ENCODE assay signal across 10 mouse cellular contexts in genomic region chr13:109736290-109737078, GRCm38 (mm10).
A peak's percentile ranks its signal among the peaks of the same experiment; 100 is the strongest.
DNase-seq lines count a peak whose midpoint lies in the region; ATAC-seq and TF ChIP-seq lines count a peak whose summit lies in the region.
"Had no signal": no experiment of that assay in that cellular context is flagged by ENCODE, and none has a peak within 500 bp of the region (broad histone marks: within the 10 kb centered on the region; RNA-seq: fewer than 3 reads in every experiment).

No protein-coding gene starts in this region.

- ATAC-seq in embryonic facial prominence, embryonic 11.5 days (replicated peaks; ENCODE audit: insufficient number of reproducible peaks, low FRiP score, low TSS enrichment, low read depth): no peak
- ATAC-seq in lung, embryonic 14.5 days (ENCODE audit: insufficient read depth): no peak

- no peaks in the 10 kb centered on the region for H3K4me1 ChIP-seq in embryonic facial prominence, embryonic 11.5 days (ENCODE audit: control insufficient read depth, insufficient read depth, low read length)
- no peaks in the 10 kb centered on the region for H3K4me1 ChIP-seq in embryonic facial prominence, embryonic 10.5 days
- no peaks in the 10 kb centered on the region for H3K4me1 ChIP-seq in lung, embryonic 14.5 days (ENCODE audit: insufficient read depth)
- H3K4me1 ChIP-seq: hindbrain, embryonic 12.5 days; liver, embryonic 13.5 days had no signal

- no peak overlapping the region for H3K27ac ChIP-seq in embryonic facial prominence, embryonic 11.5 days (replicated peaks; ENCODE audit: low read depth, low read length)
- no peak overlapping the region for H3K27ac ChIP-seq in embryonic facial prominence, embryonic 10.5 days (replicated peaks)
- no peak overlapping the region for H3K27ac ChIP-seq in lung, embryonic 14.5 days (ENCODE audit: low read depth)
- H3K27ac ChIP-seq: hindbrain, embryonic 12.5 days; liver, embryonic 13.5 days had no signal

- peak; percentile 67 for TF ChIP-seq CTCF in lung, embryonic 14.5 days (IDR thresholded peaks at IDR 0.05; ENCODE audit: low read depth)

- no peaks in the 10 kb centered on the region for H3K9me3 ChIP-seq in embryonic facial prominence, embryonic 11.5 days (replicated peaks; ENCODE audit: control insufficient read depth, low read length)
- no peaks in the 10 kb centered on the region for H3K9me3 ChIP-seq in embryonic facial prominence, embryonic 10.5 days
- no peaks in the 10 kb centered on the region for H3K9me3 ChIP-seq in lung, embryonic 14.5 days (ENCODE audit: low read depth, low read length)
- H3K9me3 ChIP-seq: hindbrain, embryonic 12.5 days; liver, embryonic 13.5 days had no signal

- WGBS in embryonic facial prominence, embryonic 11.5 days: 41% methylated on average over 8 of the region's 8 CpGs
- WGBS in embryonic facial prominence, embryonic 10.5 days: 46% methylated on average over 8 of the region's 8 CpGs
- WGBS in lung, embryonic 14.5 days: 38% methylated on average over 8 of the region's 8 CpGs

- H3K4me2 ChIP-seq in embryonic facial prominence, embryonic 11.5 days (ENCODE audit: low read depth, low read length): no peak overlapping the region
- no peak overlapping the region for H3K4me2 ChIP-seq in lung, embryonic 14.5 days
- H3K4me2 ChIP-seq: hindbrain, embryonic 12.5 days; liver, embryonic 13.5 days had no signal

- peak; percentile 74 for DNase-seq in embryonic facial prominence, embryonic 11.5 days (ENCODE audit: low spot score)
- no peak for DNase-seq in embryonic facial prominence, embryonic 10.5 days (ENCODE audit: low spot score)
- peak; percentile 84 for DNase-seq in lung, embryonic 14.5 days
- no peak for DNase-seq in lung, adult 18-20 months
- peak; percentile 42 for DNase-seq in c-Kit-positive CD71-positive TER-119-negative erythroid progenitor cells, embryonic 14.5 days (ENCODE audit: low read depth)
- DNase-seq in naive thymus-derived CD4-positive, alpha-beta T cell, adult 2 months (ENCODE audit: low read depth): peak; percentile 54
- DNase-seq in heart, postnatal 36 days: no peak
- DNase-seq in adrenal gland, adult 2 months: no peak
- DNase-seq: liver, embryonic 13.5 days had no signal

- intact Hi-C loops in heart, postnatal 36 days (cut with DNase I): loop anchor here (1.0 to 10.0 kb wide), 5 partner anchors 49 to 509 kb away; no protein-coding TSS in a partner anchor

- no peaks in the 10 kb centered on the region for H3K27me3 ChIP-seq in embryonic facial prominence, embryonic 11.5 days (ENCODE audit: control insufficient read depth, insufficient read depth, low read length)
- H3K27me3 ChIP-seq in embryonic facial prominence, embryonic 10.5 days (replicated peaks; ENCODE audit: low read depth, poor library complexity, severe bottlenecking): no peaks in the 10 kb centered on the region
- no peaks in the 10 kb centered on the region for H3K27me3 ChIP-seq in lung, embryonic 14.5 days (ENCODE audit: insufficient read depth, low read length)
- H3K27me3 ChIP-seq: hindbrain, embryonic 12.5 days; liver, embryonic 13.5 days had no signal

- H3K4me3 ChIP-seq in embryonic facial prominence, embryonic 11.5 days (ENCODE audit: low read depth, low read length): no peak overlapping the region
- no peak overlapping the region for H3K4me3 ChIP-seq in embryonic facial prominence, embryonic 10.5 days
- H3K4me3 ChIP-seq in lung, embryonic 14.5 days (ENCODE audit: low read depth, low read length): no peak overlapping the region
- H3K4me3 ChIP-seq: hindbrain, embryonic 12.5 days; liver, embryonic 13.5 days had no signal

- no peak overlapping the region for H3K9ac ChIP-seq in embryonic facial prominence, embryonic 11.5 days (replicated peaks; ENCODE audit: low read length)
- no peak overlapping the region for H3K9ac ChIP-seq in lung, embryonic 14.5 days
- H3K9ac ChIP-seq: hindbrain, embryonic 12.5 days; liver, embryonic 13.5 days had no signal

- H3K36me3 ChIP-seq in embryonic facial prominence, embryonic 11.5 days (replicated peaks; ENCODE audit: control insufficient read depth, insufficient read depth, low read depth, low read length): no peaks in the 10 kb centered on the region
- H3K36me3 ChIP-seq in embryonic facial prominence, embryonic 10.5 days (replicated peaks): no peaks in the 10 kb centered on the region
- no peaks in the 10 kb centered on the region for H3K36me3 ChIP-seq in lung, embryonic 14.5 days (ENCODE audit: insufficient read depth)
- H3K36me3 ChIP-seq: hindbrain, embryonic 12.5 days had no signal

Comparison
In these comparisons a context has a peak if more than half of its experiments do, and no peak if none do; other contexts are left out.
1. DNase-seq: peak in embryonic facial prominence, embryonic 11.5 days (single experiment), lung, embryonic 14.5 days (single experiment), c-Kit-positive CD71-positive TER-119-negative erythroid progenitor cells, embryonic 14.5 days (single experiment) and naive thymus-derived CD4-positive, alpha-beta T cell, adult 2 months (single experiment); none in embryonic facial prominence, embryonic 10.5 days (single experiment), lung, adult 18-20 months (0 of 2), heart, postnatal 36 days (0 of 2) and adrenal gland, adult 2 months (single experiment).